Mouse (Mus musculus): Measurements from ENCODE around the gene Fam129b.
"Not testable (repeated sequence)": the region's sequence is repeated elsewhere in the genome, so short reads cannot be mapped to it uniquely, and the experiment has no call there.

The Fam129b gene

GRCm38 (mm10) chr2:32875675-32876489 is at the start of gene Fam129b:
Gene Fam129b, plus strand, starts transcription at chr2:32876114.
- DNase-seq = peak; percentile 94

GRCm38 (mm10) chr2:32828979-32829676 is 46.8 kb upstream of the Fam129b start:
- DNase-seq = no peak

DNA sequence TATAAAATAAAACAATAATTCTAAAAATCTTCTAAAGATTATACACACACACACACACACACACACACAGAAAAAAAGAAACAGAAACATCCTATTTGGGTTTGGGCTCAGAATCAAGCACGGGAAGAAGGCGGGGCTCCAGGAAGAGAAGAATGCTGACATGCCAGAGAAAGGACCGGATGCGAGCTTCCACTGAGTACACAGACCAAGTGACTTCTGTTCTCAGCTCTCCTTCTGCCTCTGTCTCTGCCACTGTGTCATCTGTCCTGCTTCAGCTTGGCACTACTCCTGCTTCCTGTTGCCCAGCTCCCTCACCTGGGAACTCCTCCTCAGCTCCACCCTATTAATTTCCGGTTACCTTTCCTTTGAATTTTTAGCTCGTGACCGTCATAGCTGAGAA is 41.4 kb upstream of the Fam129b start:
- no peak for DNase-seq

DNA sequence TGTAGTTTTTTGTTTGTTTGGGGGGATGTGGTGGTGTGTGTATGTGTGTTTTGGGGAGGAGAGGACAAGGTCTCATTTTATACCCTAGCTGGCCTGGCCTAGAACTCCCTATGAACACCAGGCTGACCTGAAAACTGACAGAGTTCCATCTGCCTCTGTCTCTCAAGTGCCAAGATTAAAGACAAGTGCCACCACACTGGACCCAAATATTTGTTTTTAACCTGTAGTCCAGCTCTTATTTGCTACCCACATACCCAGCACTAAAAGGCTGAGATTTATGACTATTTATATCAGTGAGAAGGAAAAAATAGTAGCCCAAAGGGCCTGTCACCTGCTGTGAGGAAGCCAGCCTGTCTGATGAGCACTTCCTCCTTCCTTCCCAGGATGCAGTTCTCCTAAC is 40.3 kb upstream of the Fam129b start:
- DNase-seq = no peak

DNA sequence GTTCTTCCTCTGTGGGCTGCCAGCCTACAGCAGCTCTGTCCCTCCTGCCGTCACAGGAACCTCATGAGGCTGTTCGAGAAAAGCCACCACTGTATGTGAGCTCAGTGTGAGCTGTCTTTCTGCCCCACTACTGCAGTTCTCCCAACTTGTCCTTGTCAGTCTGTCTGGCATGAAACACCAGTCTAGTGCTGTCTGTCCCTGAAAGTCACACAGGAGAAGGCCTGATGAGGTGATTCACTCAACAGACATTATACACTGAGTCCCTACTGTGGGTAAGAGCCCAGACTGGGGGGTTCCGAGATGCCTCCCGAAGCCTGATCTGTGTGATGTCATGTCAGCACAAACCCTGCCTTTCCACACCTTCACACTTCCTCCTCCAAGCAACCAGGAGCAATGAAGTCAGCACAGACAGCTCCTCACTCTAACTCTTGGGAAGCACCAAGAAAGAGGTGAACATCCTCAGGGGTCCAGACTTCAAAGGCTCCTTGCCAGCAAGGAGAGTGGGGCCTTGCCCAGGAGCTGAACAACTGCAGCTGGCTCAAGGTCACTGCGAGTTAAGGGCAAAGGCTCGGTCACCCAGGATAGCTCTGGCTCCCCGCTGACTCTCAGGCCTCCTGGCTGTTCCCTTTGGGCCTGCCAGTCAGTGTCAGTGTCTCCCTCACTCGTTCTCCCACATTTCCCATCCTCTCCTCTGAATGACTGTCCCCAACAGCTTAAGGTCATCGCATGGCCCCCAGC is 37.6 kb upstream of the Fam129b start:
- DNase-seq = no peak

DNA sequence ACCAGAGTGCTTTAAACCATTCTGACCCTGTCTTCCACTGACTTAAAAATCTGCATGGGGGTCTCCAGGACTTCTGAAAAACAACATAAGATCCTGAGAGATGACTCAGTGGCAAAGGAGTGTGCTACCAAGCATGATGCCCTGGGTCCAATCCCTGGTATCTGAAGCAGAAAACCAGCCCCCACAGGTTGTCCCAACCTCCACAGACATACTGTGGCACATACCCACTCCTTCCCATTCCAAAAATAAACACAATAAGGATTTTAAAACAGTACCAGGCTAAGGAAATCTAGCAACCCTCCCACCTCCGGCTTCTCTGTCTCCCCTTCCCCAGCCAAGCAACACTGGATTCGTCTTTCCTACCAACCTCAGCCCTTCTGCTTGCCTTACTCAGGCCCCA is 36.7 kb upstream of the Fam129b start:
- DNase-seq = no peak

GRCm38 (mm10) chr2:32841099-32841498 is 34.8 kb upstream of the Fam129b start:
- no peak for DNase-seq

GRCm38 (mm10) chr2:32842558-32842957 is 33.4 kb upstream of the Fam129b start:
- DNase-seq = peak; percentile 25

DNA sequence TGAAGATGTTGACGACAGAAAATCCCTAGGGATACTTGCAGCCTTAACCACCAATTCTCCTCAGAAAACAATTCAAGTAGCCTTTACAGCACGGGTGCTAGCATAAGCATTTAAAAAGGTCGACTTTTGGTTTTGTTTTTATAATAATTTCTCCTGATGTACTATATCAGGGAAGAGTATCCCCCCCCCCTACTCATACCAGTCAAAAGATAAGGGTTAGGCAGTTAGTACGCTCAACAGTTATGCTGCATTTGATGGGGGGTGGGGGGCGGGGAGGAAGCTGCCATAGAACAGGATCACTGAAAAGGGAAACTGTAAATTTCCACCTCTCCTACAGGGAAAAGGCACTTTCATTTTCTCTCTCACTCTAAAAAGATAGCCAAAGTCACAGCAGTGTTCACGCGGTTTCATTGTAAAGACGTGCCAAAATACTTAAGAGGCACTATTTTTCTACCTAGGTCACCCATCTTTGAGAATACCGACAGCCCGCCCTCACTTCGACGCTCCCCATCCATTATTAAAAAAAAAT is 30.3 kb upstream of the Fam129b start:
- DNase-seq = no peak

- peak; percentile 60 for DNase-seq
These were observed 29.7 kb upstream of the Fam129b start for GRCm38 (mm10) chr2:32846101-32846804.

DNA sequence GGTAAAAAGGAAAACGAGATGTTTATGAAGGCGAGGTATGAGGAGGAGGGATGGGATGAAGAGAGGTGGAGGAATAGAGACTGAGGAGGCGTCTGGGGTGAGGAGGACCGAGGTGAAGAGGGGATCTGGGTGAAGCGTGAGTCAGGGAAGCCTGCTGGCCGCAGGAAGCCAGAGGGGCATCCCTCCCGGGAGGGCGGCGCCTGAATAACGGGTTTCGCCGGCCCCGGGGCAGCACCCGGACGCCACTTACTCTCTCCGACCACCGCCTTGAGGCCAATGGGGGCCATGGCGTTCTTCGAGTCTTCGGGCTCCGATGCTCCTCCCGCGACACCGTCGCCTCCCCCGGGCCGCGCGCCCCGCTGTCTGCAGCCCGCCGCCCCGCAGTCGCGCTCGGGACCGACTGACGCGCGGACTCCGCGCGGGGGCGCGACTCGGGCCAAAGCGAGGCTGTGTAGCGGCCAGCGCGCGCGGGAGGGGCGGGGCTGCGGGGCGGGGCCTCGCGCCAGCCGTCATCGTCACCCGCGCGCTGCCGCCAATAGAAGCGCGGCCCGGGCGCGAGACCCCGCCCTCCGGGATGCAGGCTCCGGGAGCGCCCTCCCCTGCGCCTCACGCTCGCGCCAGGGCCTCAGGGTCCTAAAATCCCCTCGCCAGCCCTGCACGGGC is 29.0 kb upstream of the Fam129b start, which contains the start of gene Stxbp1:
TSS of gene Stxbp1 (minus strand) at position 441 of the 663 bp plus-strand sequence.
- DNase-seq = peak; percentile 98

DNA sequence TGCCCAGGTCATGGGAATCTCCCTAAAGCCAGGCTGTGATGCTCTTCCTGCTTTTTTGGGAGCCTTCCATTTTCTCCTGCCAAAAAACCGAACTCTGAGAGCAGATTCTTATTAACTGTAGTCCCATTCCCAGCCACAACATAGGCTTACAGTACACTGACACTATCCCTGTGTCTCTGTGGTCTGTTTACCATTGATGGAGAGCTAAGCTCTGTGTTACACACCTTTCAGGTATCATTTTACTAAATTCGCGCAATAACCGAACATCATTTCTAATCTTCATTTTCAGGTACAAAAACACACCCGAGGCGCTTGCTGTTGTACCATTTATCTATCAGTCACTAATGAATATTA is 28.5 kb upstream of the Fam129b start:
- no peak for DNase-seq

- DNase-seq = peak; percentile 80
These were observed 23.8 kb upstream of the Fam129b start for GRCm38 (mm10) chr2:32852156-32852555.

GRCm38 (mm10) chr2:32853716-32854115 is 22.2 kb upstream of the Fam129b start:
- DNase-seq = not testable (repeated sequence)

DNA sequence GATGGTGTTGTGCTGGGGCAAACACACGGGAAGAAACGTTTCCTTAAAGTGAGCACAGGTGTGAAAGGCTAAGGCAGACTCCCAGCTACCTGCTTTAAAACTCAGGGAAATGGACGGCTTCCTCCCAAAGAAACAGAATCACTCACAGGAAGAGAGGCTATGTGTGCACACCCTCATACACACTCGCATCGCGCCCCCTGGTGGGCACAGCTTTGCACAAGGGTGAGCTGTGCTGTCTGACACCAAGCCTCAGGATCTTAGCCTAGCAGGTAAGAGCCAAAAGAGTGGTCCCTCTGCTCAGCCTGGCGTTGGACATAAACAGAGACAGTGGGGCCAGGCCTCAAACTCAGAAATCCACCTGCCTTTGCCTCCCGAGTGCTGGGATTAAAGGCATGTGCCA is 21.7 kb upstream of the Fam129b start:
- DNase-seq = peak; percentile 94

DNA sequence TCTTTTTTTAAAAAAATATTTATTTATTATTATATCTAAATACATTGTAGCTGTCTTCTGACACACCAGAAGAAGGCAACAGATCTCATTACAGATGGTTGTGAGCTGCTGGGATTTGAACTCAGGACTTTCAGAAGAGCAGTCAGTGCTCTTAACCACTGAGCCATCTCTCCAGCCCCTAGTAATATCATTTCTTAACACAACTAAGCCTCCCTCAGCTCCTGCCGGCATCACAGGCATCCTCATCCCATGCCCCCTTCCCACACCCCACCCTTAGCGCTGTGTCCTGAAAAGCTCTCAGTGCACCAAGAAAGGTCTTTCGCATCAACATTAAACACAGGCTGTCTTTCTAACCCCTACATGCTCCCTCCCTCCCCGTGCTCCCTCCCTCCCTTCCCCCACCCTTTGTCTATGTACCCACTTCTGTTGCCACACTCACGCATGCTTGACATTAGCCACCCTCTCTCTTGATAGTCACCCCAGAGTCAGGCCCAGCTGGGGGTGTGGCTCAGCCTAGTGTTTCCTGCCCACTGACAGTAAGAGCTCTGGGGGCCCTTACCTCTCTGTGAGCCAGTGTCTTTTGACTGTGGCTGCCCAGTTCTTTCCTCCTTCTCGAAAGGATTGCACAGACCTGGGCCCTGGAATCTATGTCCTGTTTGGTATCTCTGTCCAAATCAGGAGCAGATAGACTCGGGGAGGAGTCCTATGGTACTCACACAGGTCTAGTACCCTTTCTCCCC is 20.7 kb upstream of the Fam129b start:
- DNase-seq = no peak

DNA sequence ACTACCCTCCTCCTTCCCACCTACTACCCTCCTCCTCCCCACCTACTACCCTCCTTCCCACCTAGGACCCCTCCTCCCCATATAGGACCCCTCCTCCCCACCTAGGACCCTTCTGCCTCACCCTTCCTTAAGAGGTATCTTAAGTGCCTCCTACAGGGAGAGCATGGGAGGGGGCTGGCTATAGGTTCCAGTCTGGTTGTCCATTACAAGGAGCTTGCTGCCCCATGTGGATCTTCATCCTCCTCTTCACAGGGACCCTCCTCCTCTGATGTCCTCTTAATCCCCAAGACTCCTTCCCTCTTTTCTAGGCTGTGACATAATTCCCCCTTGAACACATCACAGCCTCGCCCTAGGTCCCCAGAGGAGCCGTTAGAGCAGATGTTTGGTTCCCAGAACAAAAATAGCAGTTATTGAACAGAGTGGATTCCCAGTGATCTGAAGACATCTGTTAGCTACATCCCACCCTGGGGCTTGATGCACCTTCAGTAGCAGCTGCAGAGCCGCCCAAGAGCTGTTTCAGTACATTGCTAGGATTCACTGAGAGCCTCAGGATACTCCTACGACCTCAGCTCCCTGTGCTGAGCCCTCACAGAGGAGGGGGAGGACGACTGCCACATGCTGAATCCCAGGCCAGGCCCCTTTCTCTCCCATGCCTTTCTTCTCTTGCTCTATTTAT is 20.0 kb upstream of the Fam129b start:
- no peak for DNase-seq

DNA sequence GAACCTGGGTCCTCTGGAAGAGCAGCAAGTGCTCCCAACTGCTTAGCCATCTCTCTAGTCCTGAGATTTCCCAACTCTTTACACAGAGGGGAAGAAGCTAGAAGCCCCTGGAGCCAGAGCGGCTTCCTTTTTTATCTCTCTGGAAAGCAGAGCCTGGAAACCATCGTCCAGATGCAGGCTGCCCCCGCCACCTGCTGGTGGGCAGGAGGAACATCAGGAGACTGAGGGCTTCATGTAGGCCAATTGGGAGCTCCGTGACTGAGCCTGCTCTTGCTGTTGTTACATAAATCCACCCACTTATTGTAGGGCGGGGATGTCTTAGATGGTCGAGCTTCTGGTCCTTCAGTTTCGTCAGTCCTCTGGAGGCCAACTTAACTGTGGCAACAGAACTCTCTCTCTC is 18.3 kb upstream of the Fam129b start:
- peak; percentile 91 for DNase-seq

GRCm38 (mm10) chr2:32859010-32859621 is 16.8 kb upstream of the Fam129b start:
- DNase-seq = peak; percentile 76

DNA sequence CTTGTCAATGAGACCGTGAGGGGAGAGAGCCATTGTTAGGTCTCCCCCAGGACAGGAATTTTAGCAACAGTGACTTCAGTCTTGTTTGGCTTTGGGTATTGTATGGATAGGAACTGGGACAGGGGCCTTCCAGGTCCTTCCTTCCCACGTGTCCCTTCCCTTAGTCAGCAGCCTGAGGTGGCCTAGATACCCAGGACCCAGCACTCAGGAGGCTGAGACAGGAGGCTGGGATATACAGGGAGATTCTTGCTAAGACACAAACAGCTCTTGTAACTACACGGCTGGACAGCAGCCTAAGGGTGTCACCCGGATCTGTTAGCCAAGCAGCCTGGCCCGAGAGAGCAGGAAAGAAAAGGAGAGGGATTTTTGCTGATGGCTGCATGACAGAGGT is 16.3 kb upstream of the Fam129b start:
- DNase-seq = no peak

Data from embryo, embryonic 11 days (tissue).